Mouse (Mus musculus) lung, embryonic 14.5 days (tissue): ENCODE data around the gene Tmem50b. TPM values are rescaled to one million over a fixed set of nuclear protein-coding genes. Genes with fewer than 3 reads are reported as not detected.

Experiments
- ATAC-seq: fragments of 200-750 bp; cut with Nextera tagmentation; 2 replicates; pipeline ENCODE4 v1.8.0; 2017; ENCODE audit warnings: mild to moderate bottlenecking, moderate TSS enrichment, moderate library complexity; ENCODE audit not compliant: insufficient read depth
- DNase-seq: peaks from one replicate; pipeline ENCODE4 v3.0.0-alpha.2; 2015
- H3K27ac ChIP-seq: fragments of 300-500 bp; sonication (generic); 2 replicates; pipeline ENCODE4 v1.5.1; 2014; ENCODE audit warnings: low read depth, mild to moderate bottlenecking, moderate library complexity
- H3K27me3 ChIP-seq: fragments of 300-500 bp; sonication (generic); 2 replicates; pipeline ENCODE4 v1.6.1; 2014; ENCODE audit warnings: low read length, control low read depth; ENCODE audit not compliant: insufficient read depth
- H3K36me3 ChIP-seq: fragments of 300-500 bp; sonication (generic); 2 replicates; pipeline ENCODE4 v1.6.1; 2014; ENCODE audit warnings: control low read depth; ENCODE audit not compliant: insufficient read depth
- H3K4me1 ChIP-seq: fragments of 300-500 bp; sonication (generic); 2 replicates; pipeline ENCODE4 v1.6.1; 2014; ENCODE audit warnings: antibody characterized with exemption, control low read depth; ENCODE audit not compliant: insufficient read depth
- H3K4me2 ChIP-seq: fragments of 300-500 bp; sonication (generic); 2 replicates; pipeline ENCODE4 v1.6.1; 2014; ENCODE audit warnings: mild to moderate bottlenecking
- H3K4me3 ChIP-seq: fragments of 300-500 bp; sonication (generic); 2 replicates; pipeline ENCODE4 v1.5.1; 2014; ENCODE audit warnings: low read depth, low read length
- H3K9ac ChIP-seq: fragments of 300-500 bp; sonication (generic); 2 replicates; pipeline ENCODE4 v1.6.1; 2014
- H3K9me3 ChIP-seq: fragments of 300-500 bp; sonication (generic); 2 replicates; pipeline ENCODE4 v1.6.1; 2016; ENCODE audit warnings: low read depth, low read length, control low read depth
- CTCF ChIP-seq: IDR thresholded peaks from 2 replicates; pipeline ENCODE4 v1.5.1; 2016; ENCODE audit warnings: antibody characterized with exemption, low read depth
- WGBS: fragments of 180-500 bp; shearing (Covaris S2); extraction: QIAGEN DNeasy Blood & Tissue Kit; methylation state at CpG from one replicate; pipeline ENCODE4 v1.1.7; 2014; 5-methylcytosine and 5-hydroxymethylcytosine counted together
- polyA plus RNA-seq: library from polyadenylated mRNA; unstranded; fragments of >200 nt; fragmentation: Nextera tagmentation; extraction: Ambion mirVana; gene quantifications from 2 replicates; pipeline ENCODE4 v1.2.1, GENCODE M21; 2014

Gene Tmem50b
- polyA plus RNA-seq, 1 experiment from 2014 or later: 33.1 TPM

- Histone ChIP-seq H3K4me3 (no peak overlapping the region), H3K27ac (no peak overlapping the region), H3K9me3 (no peaks in the 10 kb centered on the region), H3K27me3 (no peaks in the 10 kb centered on the region), H3K4me2 (no peak overlapping the region), H3K9ac (no peak overlapping the region), H3K36me3 (peaks cover 32% of the 10 kb centered on the region), H3K4me1 (no peaks in the 10 kb centered on the region)
- 42% methylated on average over 9 of the region's 9 CpGs for WGBS
- DNase-seq (no peak), ATAC-seq (no peak)
- TF ChIP-seq CTCF: no peak
These were observed 32.2 kb downstream of the Tmem50b start for GRCm38 (mm10) chr16:91565292-91565951.

- TF ChIP-seq CTCF: no peak
- no peaks in the 10 kb centered on the region for H3K4me1 ChIP-seq
- peaks cover 37% of the 10 kb centered on the region for H3K36me3 ChIP-seq
- no peak overlapping the region for H3K9ac ChIP-seq
- no peak overlapping the region for H3K4me3 ChIP-seq
- 81% methylated on average over 4 of the region's 4 CpGs for WGBS
- no peak overlapping the region for H3K27ac ChIP-seq
- H3K27me3 ChIP-seq: no peaks in the 10 kb centered on the region
- ATAC-seq (no peak), DNase-seq (no peak)
- no peaks in the 10 kb centered on the region for H3K9me3 ChIP-seq
- no peak overlapping the region for H3K4me2 ChIP-seq
These were observed 32.9 kb downstream of the Tmem50b start for GRCm38 (mm10) chr16:91564580-91565291.

- WGBS: 64% methylated on average over 38 of the region's 38 CpGs
- Histone ChIP-seq H3K36me3 (peaks cover 60% of the 10 kb centered on the region), H3K27me3 (no peaks in the 10 kb centered on the region), H3K4me3 (no peak overlapping the region), H3K4me1 (no peaks in the 10 kb centered on the region), H3K27ac (no peak overlapping the region), H3K9me3 (no peaks in the 10 kb centered on the region), H3K9ac (no peak overlapping the region), H3K4me2 (no peak overlapping the region)
- DNase-seq: no peak
- 0 out of 2 replicates have a peak, but pooled peaks have one; percentile 22 for ATAC-seq
- no peak for TF ChIP-seq CTCF
These were observed 35.8 kb downstream of the Tmem50b start for GRCm38 (mm10) chr16:91561541-91562457.

GRCm38 (mm10) chr16:91561099-91561498, 36.5 kb downstream of the Tmem50b start:
- TF ChIP-seq CTCF: peak; percentile 70
- Histone ChIP-seq H3K36me3 (peaks cover 61% of the 10 kb centered on the region), H3K9ac (no peak overlapping the region), H3K4me1 (no peaks in the 10 kb centered on the region), H3K27ac (no peak overlapping the region), H3K4me3 (no peak overlapping the region), H3K27me3 (no peaks in the 10 kb centered on the region), H3K4me2 (no peak overlapping the region), H3K9me3 (no peaks in the 10 kb centered on the region)
- ATAC-seq (peak; percentile 22; the same call in 1 of the 2 replicates), DNase-seq (peak; percentile 71)
- 53% methylated on average over 9 of the region's 9 CpGs for WGBS

GRCm38 (mm10) chr16:91557693-91558092, 39.9 kb downstream of the Tmem50b start:
- Histone ChIP-seq H3K4me2 (no peak overlapping the region), H3K4me1 (peaks cover 5% of the 10 kb centered on the region; the same call in 1 of the 2 replicates), H3K27ac (no peak overlapping the region), H3K9me3 (no peaks in the 10 kb centered on the region), H3K27me3 (no peaks in the 10 kb centered on the region), H3K9ac (no peak overlapping the region), H3K4me3 (no peak overlapping the region), H3K36me3 (peaks cover 54% of the 10 kb centered on the region)
- ATAC-seq: no peak
- TF ChIP-seq CTCF: no peak
- WGBS: 77% methylated on average over 15 of the region's 15 CpGs
- DNase-seq: peak; percentile 24

GRCm38 (mm10) chr16:91557214-91557613, 40.4 kb downstream of the Tmem50b start:
- no peak for TF ChIP-seq CTCF
- H3K36me3 ChIP-seq: peaks cover 49% of the 10 kb centered on the region
- H3K27ac ChIP-seq: no peak overlapping the region
- H3K9me3 ChIP-seq: no peaks in the 10 kb centered on the region
- H3K4me1 ChIP-seq: peaks cover 5% of the 10 kb centered on the region; the same call in 1 of the 2 replicates
- no peak overlapping the region for H3K4me3 ChIP-seq
- no peaks in the 10 kb centered on the region for H3K27me3 ChIP-seq
- DNase-seq: no peak
- no peak overlapping the region for H3K9ac ChIP-seq
- H3K4me2 ChIP-seq: no peak overlapping the region
- no peak for ATAC-seq
- WGBS: 74% methylated on average over 7 of the region's 7 CpGs

GRCm38 (mm10) chr16:91556659-91557058, 40.9 kb downstream of the Tmem50b start:
- no peak overlapping the region for H3K9ac ChIP-seq
- H3K4me1 ChIP-seq: peaks cover 5% of the 10 kb centered on the region; the same call in 1 of the 2 replicates
- ATAC-seq (no peak), DNase-seq (no peak)
- no peak for TF ChIP-seq CTCF
- H3K9me3 ChIP-seq: no peaks in the 10 kb centered on the region
- H3K27me3 ChIP-seq: no peaks in the 10 kb centered on the region
- no peak overlapping the region for H3K4me2 ChIP-seq
- no peak overlapping the region for H3K27ac ChIP-seq
- WGBS: 73% methylated on average over 15 of the region's 15 CpGs
- H3K4me3 ChIP-seq: no peak overlapping the region
- H3K36me3 ChIP-seq: peaks cover 45% of the 10 kb centered on the region
